Mouse (Mus musculus): ENCODE measurements at regions not wholly inside any gene's neighbourhood (a gene's known extent, or its start where the extent isn't known, plus 50 kb on each side); places are given as distances from the start of the nearest gene placed in this dataset.

GRCm38 (mm10) chr8:35939199-35939598 is 173.6 kb downstream of the Gm19410 start:
- DNase-seq: no peak

GRCm38 (mm10) chr8:35942515-35942914 is 176.9 kb downstream of the Gm19410 start:
- DNase-seq: no peak

GRCm38 (mm10) chr8:35943686-35944085 is 178.1 kb downstream of the Gm19410 start:
- DNase-seq: no peak

- DNase-seq: no peak
Observed at GRCm38 (mm10) chr8:35944461-35944860, 178.9 kb downstream of the Gm19410 start.

DNA sequence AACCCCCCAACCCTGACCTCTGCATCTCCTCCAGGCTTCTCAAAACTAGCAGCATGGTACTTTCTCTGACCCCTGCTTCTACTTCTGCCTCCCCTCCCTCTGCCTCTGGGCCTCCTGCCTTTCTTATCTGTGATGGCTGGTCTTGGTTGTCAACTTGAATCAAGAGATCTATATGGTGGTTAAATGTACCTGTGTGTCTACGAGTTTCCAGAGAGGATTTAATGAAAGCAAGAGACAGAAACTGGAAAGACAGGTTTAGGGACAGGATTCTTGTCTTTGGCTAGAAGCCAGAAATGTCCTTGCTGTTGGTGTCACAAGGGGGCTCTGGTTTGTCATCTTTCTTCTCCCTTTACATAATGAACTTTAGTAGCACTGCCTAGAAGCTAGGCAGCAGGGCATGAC is 180.9 kb downstream of the Gm19410 start:
- no peak for DNase-seq

- DNase-seq: peak; percentile 52
Observed at GRCm38 (mm10) chr8:35948146-35948545, 182.6 kb downstream of the Gm19410 start.

- DNase-seq: peak; percentile 45
Observed at GRCm38 (mm10) chr8:35948751-35949183, 183.2 kb downstream of the Gm19410 start.

GRCm38 (mm10) chr8:35955506-35955905 is 189.9 kb downstream of the Gm19410 start:
- DNase-seq: no peak

GRCm38 (mm10) chr8:35956319-35956718 is 190.7 kb downstream of the Gm19410 start:
- no peak for DNase-seq

- peak; percentile 77 for DNase-seq
Observed at GRCm38 (mm10) chr8:35959201-35959600, 193.6 kb downstream of the Gm19410 start.

- DNase-seq: no peak
Observed at GRCm38 (mm10) chr8:35960867-35961614, 195.5 kb downstream of the Gm19410 start.

DNA sequence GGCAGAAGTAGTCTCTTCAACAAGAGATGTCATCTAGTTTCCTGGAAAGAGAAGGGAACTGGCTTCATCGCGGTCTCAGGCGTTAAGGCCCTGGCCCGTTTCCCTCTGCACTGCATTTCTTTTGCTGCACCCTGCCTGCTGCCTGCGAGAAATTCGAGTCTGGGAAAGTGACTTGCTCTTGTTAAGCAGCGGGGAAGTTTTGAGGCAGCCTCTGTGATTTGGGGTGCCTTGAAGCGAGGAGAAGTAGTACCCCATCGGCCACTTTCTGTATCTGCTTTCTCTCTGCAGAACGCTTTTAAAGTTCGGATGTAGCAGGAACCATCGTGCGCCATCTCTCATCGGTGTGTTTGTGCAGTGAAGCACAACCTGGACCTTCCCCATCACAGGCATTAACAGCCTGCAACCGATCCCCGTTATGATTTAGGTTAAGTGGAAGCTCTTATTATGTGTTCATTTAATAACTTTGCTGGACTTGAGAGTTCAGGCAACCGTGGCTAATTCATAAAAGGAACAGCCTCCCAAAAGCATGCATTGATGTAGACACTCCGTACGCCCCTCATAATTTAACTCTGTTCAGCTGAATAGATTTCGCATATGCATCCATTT is 196.1 kb downstream of the Gm19410 start:
- peak; percentile 43 for DNase-seq

DNA sequence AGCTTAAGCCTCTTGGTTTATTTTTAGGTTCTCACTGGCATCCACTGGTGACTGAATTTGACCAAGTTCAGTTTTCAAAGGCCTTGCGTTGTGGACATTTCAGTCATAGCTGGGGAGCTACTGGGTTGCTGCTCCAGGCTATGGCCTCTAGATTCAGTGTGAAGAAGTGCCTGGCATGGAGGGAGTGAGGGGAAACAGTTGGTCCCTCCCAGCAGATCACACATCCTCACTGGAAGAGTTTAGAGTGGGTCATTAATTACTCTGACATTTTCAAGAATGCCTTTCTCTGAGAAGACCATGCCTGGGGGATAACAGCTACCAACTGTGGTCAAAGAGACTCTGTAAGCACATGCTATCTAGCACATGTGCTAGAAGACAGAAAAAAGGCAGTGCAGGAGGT is 199.3 kb downstream of the Gm19410 start:
- no peak for DNase-seq

DNA sequence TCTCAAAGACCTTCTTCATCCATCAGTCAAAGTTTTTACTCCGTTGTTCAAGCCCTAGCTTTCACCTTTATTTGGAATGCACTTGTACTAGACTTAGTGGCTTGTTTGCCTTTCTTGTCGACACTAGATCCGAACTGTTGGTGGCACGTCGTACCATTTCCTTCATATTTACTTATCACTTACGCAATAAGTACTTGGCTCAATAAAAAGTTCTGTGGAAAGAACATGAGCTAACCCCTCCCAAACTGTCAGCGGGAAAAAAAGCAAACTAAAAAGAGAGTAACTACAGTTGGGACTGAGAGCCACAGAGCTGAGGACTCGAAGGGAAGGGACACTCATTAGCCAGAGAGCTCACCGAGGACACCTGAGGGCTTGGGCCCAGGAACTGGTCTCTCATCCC is 202.8 kb downstream of the Gm19410 start:
- DNase-seq: no peak

DNA sequence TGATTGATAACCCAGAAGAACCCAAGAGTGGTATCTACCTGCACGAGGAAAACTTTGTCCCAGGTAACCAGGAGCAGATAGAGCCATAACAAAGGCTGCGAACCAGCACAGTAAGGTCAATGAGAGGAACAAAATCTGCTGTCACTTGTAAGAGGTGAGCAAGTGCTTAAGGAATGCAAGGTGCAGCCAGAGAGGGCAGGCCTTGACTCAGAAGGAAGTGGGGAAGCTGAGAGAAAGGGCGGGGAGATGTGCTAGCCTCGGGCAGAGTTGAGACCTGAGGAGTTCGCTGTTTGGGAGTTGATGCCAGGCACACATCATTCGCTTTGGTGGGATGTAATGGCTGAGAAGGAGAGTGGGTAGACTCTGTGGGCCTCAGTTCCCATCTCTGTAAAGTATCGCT is 205.5 kb downstream of the Gm19410 start:
- no peak for DNase-seq

- no peak for DNase-seq
Observed at GRCm38 (mm10) chr8:35974323-35975029, 208.9 kb downstream of the Gm19410 start.

GRCm38 (mm10) chr8:35979638-35980255 is 214.2 kb downstream of the Gm19410 start:
- no peak for DNase-seq

DNA sequence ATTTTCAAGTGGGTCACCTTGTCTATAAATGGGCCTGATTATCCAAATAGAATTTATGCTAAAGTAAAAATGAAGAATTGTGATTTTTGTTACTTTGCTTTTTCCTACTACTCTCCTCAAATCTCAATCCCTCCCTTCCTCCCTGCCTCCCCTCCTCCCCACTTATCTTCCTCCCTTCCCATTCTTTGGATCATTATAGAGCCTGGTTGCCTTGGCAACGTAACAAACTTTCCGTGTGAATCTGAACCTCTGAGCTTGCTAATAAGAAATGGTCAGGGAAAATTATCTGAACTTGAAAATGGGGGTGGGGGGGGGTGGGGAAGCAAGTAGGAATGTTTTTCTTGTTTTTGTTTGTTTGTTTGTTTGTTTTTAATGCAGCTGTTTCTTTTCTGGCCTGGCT is 217.5 kb downstream of the Gm19410 start:
- no peak for DNase-seq

DNA sequence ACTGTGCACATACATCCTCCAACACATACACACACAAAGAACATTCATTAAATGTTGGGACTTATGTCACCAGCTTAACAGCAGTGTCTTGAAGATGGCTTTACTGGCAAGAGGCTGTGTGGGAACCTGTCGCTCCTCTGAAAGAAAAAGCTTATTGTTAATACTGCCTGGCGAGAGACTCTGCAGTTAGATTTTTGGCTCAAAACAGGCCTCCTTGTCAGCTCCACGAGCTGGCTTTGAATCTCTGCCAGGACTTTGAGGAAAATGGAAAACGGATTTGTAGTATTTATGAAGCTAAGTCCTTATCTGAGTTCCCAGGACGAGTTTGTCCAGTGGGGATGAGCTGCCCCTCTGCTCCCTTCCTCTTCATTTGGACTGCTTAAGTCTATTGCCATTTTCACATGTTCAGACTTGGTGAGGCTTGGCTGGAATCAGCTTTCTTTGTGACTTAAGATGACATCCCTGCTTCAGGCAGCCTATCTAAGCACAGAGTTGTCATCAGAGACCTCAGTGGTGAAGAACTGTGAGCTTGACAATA is 219.6 kb downstream of the Gm19410 start:
- DNase-seq: no peak

DNA sequence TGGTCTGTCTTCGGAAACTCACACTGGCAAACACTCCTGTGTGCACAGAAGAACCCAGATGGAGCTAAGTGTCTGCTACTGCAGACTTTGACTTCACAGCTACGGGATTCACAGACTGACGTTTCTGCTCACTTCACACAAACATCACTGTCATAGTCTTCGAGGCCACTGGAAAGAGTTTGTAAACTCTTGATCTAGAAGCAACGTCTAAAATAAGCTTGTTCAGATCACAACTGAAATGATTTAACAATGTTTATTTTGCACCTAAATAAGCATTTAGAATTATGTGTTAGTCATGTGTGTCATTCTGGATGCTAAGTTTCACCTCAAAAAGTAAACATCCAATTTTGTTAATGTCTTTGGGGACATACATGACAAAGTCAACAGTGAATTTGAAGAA is 221.7 kb downstream of the Gm19410 start:
- DNase-seq: no peak

DNA sequence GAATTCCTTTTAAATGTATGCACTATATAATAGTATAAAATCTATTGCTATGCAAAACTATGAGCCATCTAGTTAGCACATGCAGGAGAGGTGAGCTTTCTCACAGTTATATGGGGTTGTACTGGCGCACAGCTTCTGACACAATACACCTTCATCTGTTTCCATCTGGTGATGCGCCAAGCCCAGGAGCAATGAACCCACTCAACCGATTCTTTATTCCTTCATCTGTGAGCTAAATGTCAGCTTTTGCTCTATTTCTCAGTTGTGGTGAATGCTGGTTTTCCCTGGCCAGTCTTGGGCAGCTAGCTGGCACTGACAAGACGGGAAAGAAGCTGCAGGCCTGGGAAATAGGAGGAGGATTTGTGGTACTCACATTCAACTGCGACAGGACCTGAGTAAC is 225.4 kb downstream of the Gm19410 start:
- DNase-seq: peak; percentile 57

DNA sequence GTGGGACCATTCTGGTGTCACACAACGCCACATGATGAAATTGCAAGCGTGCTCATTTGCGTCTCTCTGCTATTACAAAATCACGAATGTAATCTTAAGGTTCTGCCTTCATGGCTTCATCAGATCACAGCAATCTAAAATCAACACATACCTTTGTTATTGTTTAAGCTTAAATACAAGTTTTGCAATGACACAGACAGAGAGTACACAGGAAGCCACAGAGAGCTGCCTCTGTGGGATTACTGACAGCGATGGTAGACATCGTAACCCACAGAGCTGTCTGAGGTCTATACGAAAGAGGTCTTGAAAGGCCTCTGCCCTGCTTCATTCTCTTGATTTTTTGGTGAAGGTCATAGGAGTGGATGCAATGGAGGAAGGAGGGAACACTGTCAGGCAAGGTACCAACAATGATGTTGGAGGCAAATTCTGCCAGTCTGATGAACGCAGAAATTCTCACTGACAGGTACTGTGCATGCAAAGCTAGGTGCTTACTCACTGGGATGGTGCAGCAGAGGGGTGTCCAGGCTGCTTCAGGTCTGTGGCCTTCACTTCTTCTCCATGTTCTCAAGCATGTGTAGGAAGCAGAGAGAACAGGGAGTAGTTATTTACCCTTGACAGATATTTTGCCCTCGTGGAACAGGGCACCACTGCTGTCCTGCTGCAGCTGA is 226.5 kb downstream of the Gm19410 start:
- no peak for DNase-seq

All from cerebellum, adult 8-10 months (tissue).